Mouse (Mus musculus): ENCODE measurements at regions not wholly inside any gene's neighbourhood (a gene's known extent, or its start where the extent isn't known, plus 50 kb on each side); places are given as distances from the start of the nearest gene placed in this dataset.

DNA sequence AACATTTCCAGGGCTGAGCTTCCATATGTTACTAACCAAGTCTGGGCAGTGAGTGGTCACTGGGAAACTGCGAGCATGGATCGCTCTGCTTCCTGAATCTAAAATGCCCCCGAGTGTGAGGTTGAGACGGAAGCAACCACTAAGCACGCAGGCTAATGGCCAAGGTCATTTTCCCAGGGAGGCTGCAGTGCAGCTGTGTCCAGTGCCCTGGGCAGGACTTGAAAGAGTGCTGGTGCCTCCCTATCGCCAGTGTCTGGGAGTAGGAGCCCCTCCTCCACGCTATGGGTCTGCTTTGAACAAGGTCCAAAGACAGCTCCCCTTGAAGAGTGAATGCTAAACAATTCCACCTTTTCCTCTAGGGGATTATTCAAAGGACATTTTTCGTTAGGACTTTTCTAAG lies 189.5 kb upstream of the Cnr1 start:
- H3K27ac ChIP-seq (ENCODE audit: control insufficient read depth, low read depth, low read length), result no peak overlapping the region
- H3K4me3 ChIP-seq (ENCODE audit: control insufficient read depth in 1 of 2, insufficient read depth in 1 of 2, low read depth in 2 of 2, low read length in 2 of 2), result no peak overlapping the region
- H3K4me1 ChIP-seq (ENCODE audit: control insufficient read depth in 1 of 2, insufficient read depth in 2 of 2, low read length in 2 of 2), result peaks cover 4 to 14% of the 10 kb centered on the region in 2 experiments
- no peaks in the 10 kb centered on the region for H3K9me3 ChIP-seq (replicated peaks; ENCODE audit: insufficient read depth, low read length)
- H3K9ac ChIP-seq (ENCODE audit: control insufficient read depth, low read depth, low read length, poor library complexity, severe bottlenecking), result no peak overlapping the region
- no peak for TF ChIP-seq ZKSCAN1 (IDR thresholded peaks at IDR 0.05; ENCODE audit: low read depth, low read length)
- TF ChIP-seq NRF1 (IDR thresholded peaks at IDR 0.05; ENCODE audit: insufficient read depth, low read depth, low read length, poor library complexity, severe bottlenecking), result no peak
- no peak for DNase-seq (ENCODE audit: low read depth, low spot score)
- H3K27me3 ChIP-seq (ENCODE audit: control insufficient read depth in 1 of 2, insufficient read depth in 2 of 2, low read length in 2 of 2), result peaks cover 4 to 15% of the 10 kb centered on the region in 2 experiments
- peaks cover 0 to 14% of the 10 kb centered on the region in 2 experiments; a peak in 2 of 4 replicates for H3K36me3 ChIP-seq (ENCODE audit: control insufficient read depth in 1 of 2, insufficient read depth in 2 of 2, low read length in 2 of 2)
- H3K79me2 ChIP-seq (ENCODE audit: control insufficient read depth, insufficient read depth, low read length, poor library complexity), result no peaks in the 10 kb centered on the region

DNA sequence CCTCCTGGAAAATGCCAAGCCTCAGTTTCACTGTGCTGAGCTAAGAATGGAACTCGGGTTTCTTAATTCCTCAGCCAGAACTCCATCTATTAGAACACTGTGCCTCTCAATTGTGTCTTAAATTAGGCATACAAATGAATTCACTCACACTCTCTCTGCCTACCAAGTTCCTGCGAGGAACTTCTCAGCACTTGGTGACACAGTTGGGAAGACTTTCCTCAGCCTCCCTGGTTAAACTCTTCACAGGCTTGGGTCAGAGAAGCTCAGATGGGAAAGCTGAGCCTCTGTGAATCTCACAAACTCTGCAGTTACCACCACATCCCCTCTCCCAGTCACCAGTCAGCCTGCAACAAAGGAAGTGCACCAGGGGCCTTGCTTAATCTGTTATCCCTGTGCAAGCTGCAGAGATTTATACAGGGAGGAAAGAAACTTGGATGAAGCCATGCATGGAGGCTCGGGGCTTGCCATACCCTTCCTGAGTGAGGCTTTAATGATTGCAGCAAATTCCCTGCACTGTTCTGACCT lies 188.9 kb upstream of the Cnr1 start:
- H3K36me3 ChIP-seq (ENCODE audit: control insufficient read depth in 1 of 2, insufficient read depth in 2 of 2, low read length in 2 of 2), result peaks cover 0 to 14% of the 10 kb centered on the region in 2 experiments; a peak in 2 of 4 replicates
- no peak overlapping the region for H3K27ac ChIP-seq (ENCODE audit: control insufficient read depth, low read depth, low read length)
- no peaks in the 10 kb centered on the region for H3K9me3 ChIP-seq (replicated peaks; ENCODE audit: insufficient read depth, low read length)
- H3K79me2 ChIP-seq (ENCODE audit: control insufficient read depth, insufficient read depth, low read length, poor library complexity), result no peaks in the 10 kb centered on the region
- no peak overlapping the region for H3K4me3 ChIP-seq (ENCODE audit: control insufficient read depth in 1 of 2, insufficient read depth in 1 of 2, low read depth in 2 of 2, low read length in 2 of 2)
- H3K9ac ChIP-seq (ENCODE audit: control insufficient read depth, low read depth, low read length, poor library complexity, severe bottlenecking), result no peak overlapping the region
- H3K4me1 ChIP-seq (ENCODE audit: control insufficient read depth in 1 of 2, insufficient read depth in 2 of 2, low read length in 2 of 2), result peaks cover 4 to 14% of the 10 kb centered on the region in 2 experiments
- TF ChIP-seq EP300 (IDR thresholded peaks at IDR 0.05; ENCODE audit: low read depth in 1 of 2, low read length in 2 of 2), result no peak
- no peak for TF ChIP-seq TBP (IDR thresholded peaks at IDR 0.05; ENCODE audit: low read depth, low read length)
- no peak for TF ChIP-seq SIN3A (IDR thresholded peaks at IDR 0.05; ENCODE audit: low read length)
- TF ChIP-seq CHD1 (IDR thresholded peaks at IDR 0.05; ENCODE audit: low read depth, low read length), result no peak
- TF ChIP-seq NRF1 (IDR thresholded peaks at IDR 0.05; ENCODE audit: insufficient read depth, low read depth, low read length, poor library complexity, severe bottlenecking), result no peak
- TF ChIP-seq MEF2A (IDR thresholded peaks at IDR 0.05; ENCODE audit: extremely low read depth, insufficient replicate concordance, low read depth, low read length, poor library complexity, severe bottlenecking), result no peak
- no peak for TF ChIP-seq ZC3H11A (IDR thresholded peaks at IDR 0.05; ENCODE audit: low read depth, low read length)
- no peak for TF ChIP-seq MAZ (IDR thresholded peaks at IDR 0.05; ENCODE audit: low read depth, low read length)
- DNase-seq (ENCODE audit: low read depth, low spot score), result no peak
- H3K27me3 ChIP-seq (ENCODE audit: control insufficient read depth in 1 of 2, insufficient read depth in 2 of 2, low read length in 2 of 2), result peaks cover 4 to 10% of the 10 kb centered on the region in 2 experiments

DNA sequence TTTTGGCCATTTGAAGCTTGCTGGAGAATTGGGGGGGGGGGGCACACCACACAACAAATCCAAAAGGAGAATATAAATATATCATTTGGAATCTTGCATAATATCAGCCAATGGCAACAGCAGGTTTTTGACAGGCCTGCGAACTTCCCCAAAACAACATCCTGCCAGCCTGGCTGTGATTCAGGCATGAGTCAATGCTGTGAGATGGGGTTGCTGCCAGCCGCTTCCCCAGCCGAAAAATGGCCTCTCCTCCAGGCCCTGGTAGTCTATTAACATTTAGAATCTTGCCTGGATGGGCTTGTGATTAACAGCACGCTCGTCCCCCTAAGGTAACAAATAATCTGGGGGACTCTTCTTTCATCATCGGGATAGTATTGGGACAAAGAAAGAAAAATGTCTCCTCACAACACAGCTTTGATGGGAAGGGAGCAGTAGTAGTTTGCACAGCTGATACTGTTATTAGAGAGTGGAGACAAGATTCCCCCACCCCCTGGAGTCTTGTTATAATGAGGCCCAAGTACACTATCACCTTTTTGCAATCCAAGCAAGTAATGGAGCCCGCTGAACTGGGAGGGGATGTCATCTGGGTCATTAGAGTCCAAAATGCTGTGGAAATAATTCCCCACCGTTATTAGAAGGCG lies 188.2 kb upstream of the Cnr1 start:
- Histone ChIP-seq H3K79me2 (ENCODE audit: control insufficient read depth, insufficient read depth, low read length, poor library complexity) (no peaks in the 10 kb centered on the region), H3K27ac (ENCODE audit: control insufficient read depth, low read depth, low read length) (no peak overlapping the region), H3K36me3 (ENCODE audit: control insufficient read depth in 1 of 2, insufficient read depth in 2 of 2, low read length in 2 of 2) (peaks cover 0 to 14% of the 10 kb centered on the region in 2 experiments; a peak in 2 of 4 replicates), H3K9me3 (replicated peaks; ENCODE audit: insufficient read depth, low read length) (no peaks in the 10 kb centered on the region), H3K27me3 (ENCODE audit: control insufficient read depth in 1 of 2, insufficient read depth in 2 of 2, low read length in 2 of 2) (peaks cover 4% of the 10 kb centered on the region in 2 experiments; a peak in 3 of 4 replicates), H3K4me3 (ENCODE audit: control insufficient read depth in 1 of 2, insufficient read depth in 1 of 2, low read depth in 2 of 2, low read length in 2 of 2) (no peak overlapping the region), H3K9ac (ENCODE audit: control insufficient read depth, low read depth, low read length, poor library complexity, severe bottlenecking) (no peak overlapping the region), H3K4me1 (ENCODE audit: control insufficient read depth in 1 of 2, insufficient read depth in 2 of 2, low read length in 2 of 2) (peaks cover 4 to 18% of the 10 kb centered on the region in 2 experiments)
- TF ChIP-seq RCOR1 (IDR thresholded peaks at IDR 0.05; ENCODE audit: low read depth, low read length), result 0 out of 2 replicates have a peak, but pooled peaks have one; percentile 14
- no peak for TF ChIP-seq MAFK (IDR thresholded peaks at IDR 0.05; ENCODE audit: borderline replicate concordance, low read depth, low read length)
- DNase-seq (ENCODE audit: low read depth, low spot score), result peak; percentile 63
